Comparison of ENCODE assay signal across 8 mouse cellular contexts in the genomic region with DNA sequence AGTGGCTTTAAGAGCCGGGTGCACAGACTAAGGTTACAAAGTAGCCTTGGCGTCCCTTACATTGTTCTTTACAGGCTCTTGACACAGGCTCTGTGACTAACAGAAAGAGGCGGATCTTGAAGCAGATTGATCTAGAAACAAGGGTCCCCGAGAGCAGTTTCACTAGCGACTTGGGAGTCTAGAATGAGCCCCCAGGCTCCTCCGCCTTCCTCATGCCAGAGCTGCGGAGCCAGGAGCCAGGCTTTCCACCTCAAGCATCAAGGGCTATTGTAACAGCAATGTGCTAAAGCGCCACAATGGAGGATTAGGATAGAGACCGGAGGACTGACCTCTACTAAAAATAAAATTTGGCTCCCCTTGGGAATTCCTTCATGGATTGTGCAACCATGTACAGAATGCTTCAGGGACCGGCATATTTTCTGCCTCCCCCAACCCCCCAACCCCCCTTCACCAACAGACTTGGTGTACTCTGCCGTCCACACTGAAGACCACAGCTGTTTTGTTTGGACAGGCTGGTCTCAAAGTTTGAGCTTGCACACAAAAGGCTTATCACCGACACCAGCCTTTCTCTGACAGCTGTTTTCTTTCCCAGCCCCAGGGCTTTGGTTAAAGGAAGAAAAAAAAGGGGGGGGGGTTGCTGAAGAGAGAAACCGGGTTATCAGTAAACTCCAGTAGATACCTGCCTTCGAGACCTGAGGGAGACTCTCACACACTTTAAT.
DNase-seq lines count a peak whose midpoint lies in the region; ATAC-seq and TF ChIP-seq lines count a peak whose summit lies in the region.

No protein-coding gene starts in this region.

- peak overlapping the region; percentile 63 for H3K4me2 ChIP-seq in forebrain, embryonic 13.5 days
- peak overlapping the region; percentile 35 for H3K4me2 ChIP-seq in hindbrain, embryonic 11.5 days (replicated peaks; ENCODE audit: low read depth, low read length)
- H3K4me2 ChIP-seq in limb, embryonic 14.5 days (replicated peaks; ENCODE audit: low read depth, low read length, severe bottlenecking) = peak overlapping the region; percentile 71
- peak overlapping the region; percentile 57 for H3K4me2 ChIP-seq in midbrain, embryonic 14.5 days (ENCODE audit: low read length)

- H3K27me3 ChIP-seq in forebrain, embryonic 13.5 days = peaks cover 36% of the 10 kb centered on the region
- no peaks in the 10 kb centered on the region; the same call in 1 of the 2 replicates for H3K27me3 ChIP-seq in hindbrain, embryonic 11.5 days (ENCODE audit: control insufficient read depth, insufficient read depth, low read length)
- H3K27me3 ChIP-seq in limb, embryonic 14.5 days (ENCODE audit: control insufficient read depth, insufficient read depth, low read length) = no peaks in the 10 kb centered on the region
- peaks cover 23% of the 10 kb centered on the region for H3K27me3 ChIP-seq in midbrain, embryonic 14.5 days (ENCODE audit: control insufficient read depth, insufficient read depth, low read length)

- H3K9ac ChIP-seq in forebrain, embryonic 13.5 days = peak overlapping the region; percentile 45
- H3K9ac ChIP-seq in hindbrain, embryonic 11.5 days (ENCODE audit: low read depth, low read length) = peak overlapping the region; percentile 47
- H3K9ac ChIP-seq in limb, embryonic 14.5 days (ENCODE audit: low read depth, low read length, severe bottlenecking) = no peak overlapping the region; the same call in 1 of the 2 replicates
- peak overlapping the region; percentile 37; the same call in 1 of the 2 replicates for H3K9ac ChIP-seq in midbrain, embryonic 14.5 days (replicated peaks; ENCODE audit: low read length)

- ATAC-seq in forebrain, embryonic 13.5 days = peak; percentile 70
- ATAC-seq in hindbrain, embryonic 11.5 days (ENCODE audit: low FRiP score) = peak; percentile 87
- ATAC-seq in limb, embryonic 14.5 days (ENCODE audit: low FRiP score, low read depth) = peak; percentile 85
- peak; percentile 31; the same call in 1 of the 2 replicates for ATAC-seq in midbrain, embryonic 14.5 days (ENCODE audit: low FRiP score, low TSS enrichment)
- ATAC-seq in erythroid progenitor cell, adult 5-6 weeks (replicated peaks; ENCODE audit: low FRiP score, poor library complexity, severe bottlenecking) = no peak

- H3K9me3 ChIP-seq in forebrain, embryonic 13.5 days (replicated peaks) = no peaks in the 10 kb centered on the region
- H3K9me3 ChIP-seq in hindbrain, embryonic 11.5 days (ENCODE audit: control insufficient read depth, low read length) = no peaks in the 10 kb centered on the region
- H3K9me3 ChIP-seq in limb, embryonic 14.5 days (ENCODE audit: control insufficient read depth, low read length) = no peaks in the 10 kb centered on the region
- H3K9me3 ChIP-seq in midbrain, embryonic 14.5 days (ENCODE audit: control insufficient read depth, low read length) = no peaks in the 10 kb centered on the region

- no peak for TF ChIP-seq POLR2A in limb, embryonic 14.5 days (IDR thresholded peaks at IDR 0.05; ENCODE audit: borderline replicate concordance, extremely low read depth, insufficient read depth, insufficient read length)

- no peaks in the 10 kb centered on the region for H3K36me3 ChIP-seq in forebrain, embryonic 13.5 days (ENCODE audit: poor library complexity, severe bottlenecking)
- no peaks in the 10 kb centered on the region for H3K36me3 ChIP-seq in hindbrain, embryonic 11.5 days (ENCODE audit: control insufficient read depth, insufficient read depth, low read length)
- H3K36me3 ChIP-seq in limb, embryonic 14.5 days (ENCODE audit: control insufficient read depth, insufficient read depth, low read length) = no peaks in the 10 kb centered on the region
- H3K36me3 ChIP-seq in midbrain, embryonic 14.5 days (ENCODE audit: control insufficient read depth, insufficient read depth, low read length) = no peaks in the 10 kb centered on the region

- no peak overlapping the region; the same call in 1 of the 2 replicates for H3K27ac ChIP-seq in forebrain, embryonic 13.5 days
- H3K27ac ChIP-seq in hindbrain, embryonic 11.5 days (ENCODE audit: low read depth, low read length) = peak overlapping the region; percentile 54
- no peak overlapping the region for H3K27ac ChIP-seq in limb, embryonic 14.5 days (replicated peaks; ENCODE audit: low read depth, low read length)
- H3K27ac ChIP-seq in midbrain, embryonic 14.5 days (replicated peaks; ENCODE audit: low read depth, low read length) = 0 out of 2 replicates have a peak overlapping the region, but pooled peaks have one; percentile 32

- 3% methylated on average over 14 of the region's 14 CpGs for WGBS in forebrain, embryonic 13.5 days
- WGBS in hindbrain, embryonic 11.5 days = 3% methylated on average over 14 of the region's 14 CpGs
- WGBS in limb, embryonic 14.5 days = 9% methylated on average over 14 of the region's 14 CpGs
- WGBS in midbrain, embryonic 14.5 days = 2% methylated on average over 14 of the region's 14 CpGs

- H3K4me1 ChIP-seq in forebrain, embryonic 13.5 days = peaks cover 9% of the 10 kb centered on the region
- no peaks in the 10 kb centered on the region; the same call in 1 of the 2 replicates for H3K4me1 ChIP-seq in hindbrain, embryonic 11.5 days (replicated peaks; ENCODE audit: control insufficient read depth, insufficient read depth, low read length)
- 0 out of 2 replicates have a peak, but pooled peaks cover 3% of the 10 kb centered on the region for H3K4me1 ChIP-seq in limb, embryonic 14.5 days (ENCODE audit: control insufficient read depth, insufficient read depth, low read length)
- H3K4me1 ChIP-seq in midbrain, embryonic 14.5 days (ENCODE audit: control insufficient read depth, insufficient read depth, low read length) = peaks cover 7% of the 10 kb centered on the region; the same call in 1 of the 2 replicates

- DNase-seq in cerebellum, postnatal 10 days = peak; percentile 20 to 26
- no peak for DNase-seq in cerebellum, adult 8-10 months
- peak; percentile 68 for DNase-seq in hindbrain, embryonic 11.5 days (ENCODE audit: low spot score)
- peak; percentile 68 for DNase-seq in limb, embryonic 14.5 days (ENCODE audit: low spot score)
- DNase-seq in midbrain, embryonic 14.5 days = peak; percentile 65
- DNase-seq in thymus, adult 18-20 months = no peak

- peak overlapping the region; percentile 31 for H3K4me3 ChIP-seq in forebrain, embryonic 13.5 days
- peak overlapping the region; percentile 18 for H3K4me3 ChIP-seq in hindbrain, embryonic 11.5 days (ENCODE audit: low read depth, low read length)
- H3K4me3 ChIP-seq in limb, embryonic 14.5 days (replicated peaks; ENCODE audit: low read length) = peak overlapping the region; percentile 38
- H3K4me3 ChIP-seq in midbrain, embryonic 14.5 days (replicated peaks; ENCODE audit: low read depth, low read length) = peak overlapping the region; percentile 30

Comparison
In these comparisons a context has a peak if more than half of its experiments do, and no peak if none do; other contexts are left out.
1. DNase-seq: peak in cerebellum, postnatal 10 days (2 of 2), hindbrain, embryonic 11.5 days (single experiment), limb, embryonic 14.5 days (single experiment) and midbrain, embryonic 14.5 days (single experiment); none in cerebellum, adult 8-10 months (single experiment) and thymus, adult 18-20 months (0 of 2).
2. H3K27ac ChIP-seq: peak in hindbrain, embryonic 11.5 days (single experiment) and midbrain, embryonic 14.5 days (single experiment); none in forebrain, embryonic 13.5 days (single experiment) and limb, embryonic 14.5 days (single experiment).
3. Peak in every context shown above with its lines, with median percentiles within 50 percentile points of each other: H3K4me2 ChIP-seq and H3K4me3 ChIP-seq.